Mouse (Mus musculus): ENCODE data around the gene Gm36210. TPM values are rescaled to one million over a fixed set of nuclear protein-coding genes. Genes with fewer than 3 reads are reported as not detected.

Gene Gm36210
- total and polyA plus RNA-seq, 2 experiments from 2014 or later, result 0.08 to 0.88 TPM

GRCm38 (mm10) chr7:4919096-4919495, 12.8 kb upstream of the Gm36210 start:
- Histone ChIP-seq H3K9me3 (replicated peaks; ENCODE audit: control insufficient read depth, low read length) (no peaks in the 10 kb centered on the region), H3K36me3 (replicated peaks; ENCODE audit: control insufficient read depth, insufficient read depth, low read length) (peaks cover 32% of the 10 kb centered on the region), H3K27me3 (ENCODE audit: control insufficient read depth, insufficient read depth, low read length) (no peaks in the 10 kb centered on the region), H3K4me1 (ENCODE audit: control insufficient read depth, insufficient read depth) (peaks cover 26% of the 10 kb centered on the region), H3K27ac (ENCODE audit: low read depth) (no peak overlapping the region), H3K4me2 (ENCODE audit: low read depth, low read length) (no peak overlapping the region), H3K4me3 (ENCODE audit: low read depth, low read length) (no peak overlapping the region), H3K9ac (replicated peaks; ENCODE audit: low read depth, low read length) (no peak overlapping the region)
- 84% methylated on average over 20 of the region's 21 CpGs for WGBS
- DNase-seq (ENCODE audit: low spot score), result no peak
- TF ChIP-seq EP300 (IDR thresholded peaks at IDR 0.05; ENCODE audit: low read depth) (no peak), CTCF (IDR thresholded peaks at IDR 0.05; ENCODE audit: low read depth) (no peak)
- no peak for ATAC-seq (ENCODE audit: insufficient read depth, low read depth)

- ATAC-seq (ENCODE audit: insufficient read depth, low read depth) (no peak), DNase-seq (ENCODE audit: low spot score) (no peak)
- Histone ChIP-seq H3K9ac (replicated peaks; ENCODE audit: low read depth, low read length) (no peak overlapping the region), H3K4me3 (ENCODE audit: low read depth, low read length) (no peak overlapping the region), H3K27ac (ENCODE audit: low read depth) (no peak overlapping the region), H3K27me3 (ENCODE audit: control insufficient read depth, insufficient read depth, low read length) (no peaks in the 10 kb centered on the region), H3K4me2 (ENCODE audit: low read depth, low read length) (no peak overlapping the region), H3K9me3 (replicated peaks; ENCODE audit: control insufficient read depth, low read length) (no peaks in the 10 kb centered on the region), H3K36me3 (replicated peaks; ENCODE audit: control insufficient read depth, insufficient read depth, low read length) (peaks cover 32% of the 10 kb centered on the region), H3K4me1 (ENCODE audit: control insufficient read depth, insufficient read depth) (peaks cover 23% of the 10 kb centered on the region)
- WGBS, result 88% methylated on average over 15 of the region's 15 CpGs
- TF ChIP-seq CTCF (IDR thresholded peaks at IDR 0.05; ENCODE audit: low read depth), result no peak
- no peak for TF ChIP-seq EP300 (IDR thresholded peaks at IDR 0.05; ENCODE audit: low read depth)
Observed at GRCm38 (mm10) chr7:4918681-4919080, 12.4 kb upstream of the Gm36210 start.

GRCm38 (mm10) chr7:4917494-4917893, 11.2 kb upstream of the Gm36210 start:
- H3K27me3 ChIP-seq (ENCODE audit: control insufficient read depth, insufficient read depth, low read length), result no peaks in the 10 kb centered on the region
- 93% methylated on average over 2 of the region's 2 CpGs for WGBS
- H3K27ac ChIP-seq (ENCODE audit: low read depth), result no peak overlapping the region
- no peak for DNase-seq (ENCODE audit: low spot score)
- H3K4me1 ChIP-seq (ENCODE audit: control insufficient read depth, insufficient read depth), result peaks cover 12% of the 10 kb centered on the region
- H3K4me2 ChIP-seq (ENCODE audit: low read depth, low read length), result no peak overlapping the region
- no peak for ATAC-seq (ENCODE audit: insufficient read depth, low read depth)
- H3K4me3 ChIP-seq (ENCODE audit: low read depth, low read length), result no peak overlapping the region
- H3K9ac ChIP-seq (replicated peaks; ENCODE audit: low read depth, low read length), result no peak overlapping the region
- no peak for TF ChIP-seq CTCF (IDR thresholded peaks at IDR 0.05; ENCODE audit: low read depth)
- TF ChIP-seq EP300 (IDR thresholded peaks at IDR 0.05; ENCODE audit: low read depth), result no peak
- no peaks in the 10 kb centered on the region for H3K9me3 ChIP-seq (replicated peaks; ENCODE audit: control insufficient read depth, low read length)
- H3K36me3 ChIP-seq (replicated peaks; ENCODE audit: control insufficient read depth, insufficient read depth, low read length), result peaks cover 32% of the 10 kb centered on the region

- H3K9ac ChIP-seq (replicated peaks; ENCODE audit: low read depth, low read length), result peak overlapping the region; percentile 79
- peaks cover 32% of the 10 kb centered on the region for H3K36me3 ChIP-seq (replicated peaks; ENCODE audit: control insufficient read depth, insufficient read depth, low read length)
- H3K4me1 ChIP-seq (ENCODE audit: control insufficient read depth, insufficient read depth), result peaks cover 10% of the 10 kb centered on the region
- H3K27ac ChIP-seq (ENCODE audit: low read depth), result peak overlapping the region; percentile 96
- H3K4me2 ChIP-seq (ENCODE audit: low read depth, low read length), result peak overlapping the region; percentile 86
- ATAC-seq (ENCODE audit: insufficient read depth, low read depth) (peak; percentile 28; the same call in 1 of the 2 replicates), DNase-seq (ENCODE audit: low spot score) (peak; percentile 26)
- no peaks in the 10 kb centered on the region for H3K9me3 ChIP-seq (replicated peaks; ENCODE audit: control insufficient read depth, low read length)
- 22% methylated on average over 14 of the region's 14 CpGs for WGBS
- no peak for TF ChIP-seq EP300 (IDR thresholded peaks at IDR 0.05; ENCODE audit: low read depth)
- no peak for TF ChIP-seq CTCF (IDR thresholded peaks at IDR 0.05; ENCODE audit: low read depth)
- H3K4me3 ChIP-seq (ENCODE audit: low read depth, low read length), result peak overlapping the region; percentile 90
- H3K27me3 ChIP-seq (ENCODE audit: control insufficient read depth, insufficient read depth, low read length), result no peaks in the 10 kb centered on the region
Observed at GRCm38 (mm10) chr7:4915669-4916416, 9.5 kb upstream of the Gm36210 start.

- TF ChIP-seq EP300 (IDR thresholded peaks at IDR 0.05; ENCODE audit: low read depth) (0 out of 2 replicates have a peak, but pooled peaks have one; percentile 63), CTCF (IDR thresholded peaks at IDR 0.05; ENCODE audit: low read depth) (no peak)
- Histone ChIP-seq H3K27me3 (ENCODE audit: control insufficient read depth, insufficient read depth, low read length) (no peaks in the 10 kb centered on the region), H3K9me3 (replicated peaks; ENCODE audit: control insufficient read depth, low read length) (no peaks in the 10 kb centered on the region), H3K9ac (replicated peaks; ENCODE audit: low read depth, low read length) (peak within 1 kb of the TSS; percentile 79), H3K4me3 (ENCODE audit: low read depth, low read length) (peak within 1 kb of the TSS; percentile 90), H3K4me2 (ENCODE audit: low read depth, low read length) (peak within 1 kb of the TSS; percentile 86), H3K27ac (ENCODE audit: low read depth) (peak within 1 kb of the TSS; percentile 96), H3K36me3 (replicated peaks; ENCODE audit: control insufficient read depth, insufficient read depth, low read length) (peaks cover 27% of the 10 kb centered on the region), H3K4me1 (ENCODE audit: control insufficient read depth, insufficient read depth) (peaks cover 10% of the 10 kb centered on the region)
- peak; percentile 89 for ATAC-seq (ENCODE audit: insufficient read depth, low read depth)
- peak; percentile 93 for DNase-seq (ENCODE audit: low spot score)
- WGBS, result under 1% methylated on average over 52 of the region's 56 CpGs
Observed at GRCm38 (mm10) chr7:4915007-4915665, 8.8 kb upstream of the Gm36210 start, which contains the start of gene Zfp628. TSS of gene Zfp628 (plus strand) at chr7:4915217.
